Mouse (Mus musculus): ENCODE measurements at regions not wholly inside any gene's neighbourhood (a gene's known extent, or its start where the extent isn't known, plus 50 kb on each side); places are given as distances from the start of the nearest gene placed in this dataset.
"Not testable (repeated sequence)": the region's sequence is repeated elsewhere in the genome, so short reads cannot be mapped to it uniquely, and the experiment has no call there.

DNA sequence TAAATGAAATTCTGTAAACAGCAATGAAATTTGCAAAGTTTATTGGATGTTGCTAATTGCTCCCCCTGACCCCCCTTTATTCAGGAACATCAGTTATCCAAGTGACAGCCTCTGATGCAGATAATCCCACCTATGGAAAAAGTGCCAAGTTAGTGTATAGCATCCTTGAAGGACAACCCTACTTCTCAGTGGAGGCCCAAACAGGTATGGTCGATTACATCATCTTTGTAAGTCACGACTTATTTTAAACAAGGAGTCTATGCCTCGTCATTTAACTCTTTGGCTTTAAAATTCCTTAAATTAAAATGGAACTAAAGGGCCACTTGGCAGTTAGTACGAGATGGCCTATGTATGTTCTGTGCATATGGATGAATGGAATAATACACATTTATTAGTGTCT, 217.6 kb downstream of the Gm15319 start:
- not testable (repeated sequence) for H3K4me2 ChIP-seq (replicated peaks); H3K4me1 ChIP-seq; H3K27ac ChIP-seq (replicated peaks); H3K9me3 ChIP-seq; ATAC-seq (ENCODE audit: low FRiP score, low read depth); H3K27me3 ChIP-seq; H3K9ac ChIP-seq (replicated peaks); H3K36me3 ChIP-seq; H3K4me3 ChIP-seq
- 91% methylated on average over 4 of the region's 4 CpGs for WGBS

DNA sequence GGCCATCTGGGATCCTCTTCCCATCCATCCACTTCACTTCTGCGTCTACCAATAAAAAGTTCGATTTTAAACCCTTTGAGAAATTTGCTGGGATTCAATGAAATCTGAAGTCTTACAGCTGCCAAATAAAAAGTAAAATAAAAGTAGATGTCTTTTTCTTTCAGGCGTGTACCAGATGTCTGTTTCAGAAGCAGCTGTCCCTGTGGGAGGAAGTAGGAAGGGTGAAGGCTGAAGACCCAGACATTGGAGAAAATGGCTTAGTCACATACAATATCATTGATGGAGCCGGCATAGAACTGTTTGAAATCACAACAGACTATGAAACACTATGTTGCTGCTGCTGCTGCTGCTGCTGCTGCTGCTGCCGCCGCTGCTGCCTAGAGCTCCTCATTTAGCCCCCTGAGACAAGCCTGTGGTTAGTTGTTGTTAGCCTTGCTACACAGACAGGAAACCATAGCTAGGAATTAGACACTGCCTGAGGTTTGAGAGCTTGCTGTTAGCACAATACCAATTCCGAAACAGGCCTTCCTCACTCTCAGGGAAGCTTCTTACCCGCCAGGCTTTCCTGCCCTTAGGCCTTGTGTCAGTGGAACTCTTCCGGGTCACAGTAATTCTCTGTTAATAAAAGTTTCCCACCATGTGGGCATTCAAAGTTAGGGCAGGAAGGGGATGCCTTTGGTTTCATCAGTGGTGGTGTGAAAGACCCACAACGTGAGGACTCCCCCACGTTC, 211.5 kb downstream of the Gm15319 start:
- not testable (repeated sequence) for H3K4me3 ChIP-seq; H3K27me3 ChIP-seq; H3K9ac ChIP-seq (replicated peaks); H3K9me3 ChIP-seq; ATAC-seq (ENCODE audit: low FRiP score, low read depth); H3K4me1 ChIP-seq; H3K27ac ChIP-seq (replicated peaks); H3K4me2 ChIP-seq (replicated peaks); H3K36me3 ChIP-seq
- 92% methylated on average over 8 of the region's 11 CpGs for WGBS

DNA sequence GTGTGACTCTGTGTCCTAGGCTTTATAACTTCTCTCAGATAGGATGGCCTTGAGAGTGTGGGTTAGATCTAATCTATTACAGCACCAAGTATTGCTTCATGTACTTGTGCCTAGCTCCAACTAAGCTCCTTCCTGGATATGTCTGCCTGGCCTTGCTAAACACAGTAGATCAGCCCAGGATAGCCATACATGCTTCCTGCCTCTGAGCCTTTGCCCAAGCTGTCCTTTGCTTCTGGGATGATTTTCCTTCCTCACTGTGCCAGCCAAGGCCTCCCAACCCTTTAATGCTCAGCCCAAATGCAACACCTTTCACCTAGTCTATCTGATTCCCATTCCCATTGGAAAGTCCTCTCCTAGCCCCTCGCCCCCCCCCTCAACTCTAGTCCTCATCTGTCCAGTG, 208.9 kb downstream of the Gm15319 start:
- not testable (repeated sequence) for H3K27me3 ChIP-seq; H3K27ac ChIP-seq (replicated peaks); H3K4me2 ChIP-seq (replicated peaks); H3K9ac ChIP-seq (replicated peaks); ATAC-seq (ENCODE audit: low FRiP score, low read depth); H3K4me1 ChIP-seq; H3K36me3 ChIP-seq; H3K9me3 ChIP-seq; H3K4me3 ChIP-seq
- WGBS: 100% methylated on average over 1 of the region's 1 CpGs

Data from midbrain, embryonic 12.5 days (tissue).